Mouse (Mus musculus): ENCODE results near the gene Pon3. TPM values are rescaled to one million over a fixed set of nuclear protein-coding genes. Genes with fewer than 3 reads are reported as not detected.
"Not testable (repeated sequence)": the region's sequence is repeated elsewhere in the genome, so short reads cannot be mapped to it uniquely, and the experiment has no call there.

Pon3 gene
- polyA plus RNA-seq, 1 experiment from 2014 or later, result 5.2 TPM

DNA sequence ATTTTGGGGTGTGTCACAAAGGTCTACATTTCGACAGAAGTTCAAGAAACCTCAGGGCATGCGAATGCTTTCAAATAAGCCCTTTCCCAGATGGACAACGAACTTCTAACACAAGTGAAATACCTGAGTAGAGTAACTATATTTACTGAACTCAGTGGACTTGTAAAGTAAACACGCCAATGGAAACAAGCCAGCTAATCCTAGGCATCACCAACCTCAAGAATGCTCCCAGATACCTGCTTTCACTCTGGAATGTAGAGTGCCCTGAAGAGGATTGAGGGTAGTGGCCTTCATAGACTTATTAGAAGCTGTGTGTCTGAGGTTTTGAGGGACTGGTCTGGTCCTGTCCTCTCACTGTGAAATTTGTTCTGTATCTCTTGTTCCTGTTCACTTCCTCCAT is 18.6 kb downstream of the Pon3 start:
- H3K4me3 ChIP-seq, result no peak overlapping the region
- no peaks in the 10 kb centered on the region for H3K9me3 ChIP-seq
- H3K9ac ChIP-seq, result no peak overlapping the region
- no peak overlapping the region for H3K27ac ChIP-seq (replicated peaks)
- no peaks in the 10 kb centered on the region for H3K27me3 ChIP-seq
- H3K4me2 ChIP-seq, result no peak overlapping the region
- 91% methylated on average over 4 of the region's 4 CpGs for WGBS
- no peaks in the 10 kb centered on the region for H3K4me1 ChIP-seq (replicated peaks)
- ATAC-seq (ENCODE audit: low FRiP score, low read depth), result no peak
- H3K36me3 ChIP-seq, result no peaks in the 10 kb centered on the region

DNA sequence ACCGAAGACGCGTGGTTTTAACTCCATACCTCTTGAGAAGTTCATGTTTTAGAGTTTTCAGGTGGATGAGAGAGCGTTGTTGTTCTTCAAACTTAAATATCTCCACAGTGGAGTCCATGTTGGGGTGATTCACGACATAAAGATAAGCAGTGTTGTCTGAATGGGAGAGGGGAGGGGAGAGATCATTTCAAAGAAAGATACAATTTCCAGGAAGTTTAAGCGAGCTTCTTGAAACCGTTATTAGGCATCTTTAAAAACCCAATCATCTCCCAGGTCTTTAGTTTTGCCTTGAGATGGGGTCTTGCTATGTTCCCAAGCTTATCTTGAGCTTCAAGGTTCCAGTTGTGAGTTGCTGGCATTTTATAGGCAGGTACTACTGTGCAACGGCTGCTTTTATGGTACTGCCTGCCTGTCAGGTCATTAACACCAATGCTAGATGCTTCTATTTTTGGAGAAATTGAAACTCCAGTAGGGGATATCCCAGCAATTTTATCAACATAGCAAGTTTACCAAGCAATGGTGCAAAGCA is 19.2 kb downstream of the Pon3 start:
- no peaks in the 10 kb centered on the region for H3K9me3 ChIP-seq
- no peaks in the 10 kb centered on the region for H3K4me1 ChIP-seq (replicated peaks)
- no peak overlapping the region for H3K4me3 ChIP-seq
- no peaks in the 10 kb centered on the region for H3K36me3 ChIP-seq
- no peaks in the 10 kb centered on the region for H3K27me3 ChIP-seq
- WGBS, result 91% methylated on average over 8 of the region's 8 CpGs
- no peak overlapping the region for H3K4me2 ChIP-seq
- ATAC-seq (ENCODE audit: low FRiP score, low read depth), result no peak
- no peak overlapping the region for H3K9ac ChIP-seq
- H3K27ac ChIP-seq (replicated peaks), result no peak overlapping the region

DNA sequence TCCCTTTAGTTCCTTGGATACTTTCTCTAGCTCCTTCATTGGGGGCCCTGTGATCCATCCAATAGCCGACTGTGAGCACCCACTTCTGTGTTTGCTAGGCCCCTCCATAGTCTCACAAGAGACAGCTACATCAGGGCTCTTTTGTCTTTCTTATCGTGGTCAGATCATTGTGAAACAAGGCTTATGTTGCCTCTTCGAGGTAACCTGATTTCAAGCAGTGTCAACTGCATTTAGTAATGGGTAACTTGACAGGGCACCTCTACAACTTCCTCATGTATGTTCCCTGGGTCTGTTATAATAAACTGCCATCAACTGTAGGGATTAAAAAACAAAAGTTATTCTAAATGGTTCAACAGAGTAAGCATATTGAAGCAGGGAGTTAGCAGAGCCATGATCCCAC is 21.5 kb downstream of the Pon3 start:
- no peaks in the 10 kb centered on the region for H3K4me1 ChIP-seq (replicated peaks)
- whole genome bisulfite sequencing, result 75% methylated on average over 3 of the region's 3 CpGs
- no peak overlapping the region for H3K4me3 ChIP-seq
- H3K36me3 ChIP-seq, result no peaks in the 10 kb centered on the region
- H3K9me3 ChIP-seq, result no peaks in the 10 kb centered on the region
- H3K4me2 ChIP-seq, result no peak overlapping the region
- no peak overlapping the region for H3K9ac ChIP-seq
- H3K27me3 ChIP-seq, result no peaks in the 10 kb centered on the region
- no peak overlapping the region for H3K27ac ChIP-seq (replicated peaks)
- no peak for ATAC-seq (ENCODE audit: low FRiP score, low read depth)

DNA sequence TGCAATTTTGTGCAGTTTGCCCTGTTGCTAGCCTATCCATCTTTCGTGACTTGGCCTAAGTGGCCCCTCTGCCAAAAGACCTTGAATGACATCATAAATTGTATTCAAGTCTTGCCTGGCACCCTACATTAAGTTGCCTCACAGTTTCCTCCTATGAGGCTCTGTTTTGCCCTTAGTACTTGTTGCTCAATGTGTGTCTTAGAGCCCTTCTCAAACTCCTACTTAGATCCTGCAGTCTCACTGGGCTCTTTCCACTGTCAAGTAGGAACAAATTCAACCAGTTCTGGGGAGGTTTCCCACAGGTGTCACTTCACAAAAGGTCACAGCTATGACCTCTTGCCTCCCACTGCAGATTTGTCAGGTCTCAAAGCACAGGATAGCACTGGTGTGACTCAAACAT is 22.3 kb downstream of the Pon3 start:
- Histone ChIP-seq H3K4me3 (no peak overlapping the region), H3K9me3 (no peaks in the 10 kb centered on the region), H3K27me3 (no peaks in the 10 kb centered on the region), H3K9ac (no peak overlapping the region), H3K4me1 (replicated peaks) (no peaks in the 10 kb centered on the region), H3K27ac (replicated peaks) (no peak overlapping the region), H3K4me2 (no peak overlapping the region), H3K36me3 (no peaks in the 10 kb centered on the region)
- ATAC-seq (ENCODE audit: low FRiP score, low read depth), result no peak
- 96% methylated on average over 1 of the region's 1 CpGs for WGBS

DNA sequence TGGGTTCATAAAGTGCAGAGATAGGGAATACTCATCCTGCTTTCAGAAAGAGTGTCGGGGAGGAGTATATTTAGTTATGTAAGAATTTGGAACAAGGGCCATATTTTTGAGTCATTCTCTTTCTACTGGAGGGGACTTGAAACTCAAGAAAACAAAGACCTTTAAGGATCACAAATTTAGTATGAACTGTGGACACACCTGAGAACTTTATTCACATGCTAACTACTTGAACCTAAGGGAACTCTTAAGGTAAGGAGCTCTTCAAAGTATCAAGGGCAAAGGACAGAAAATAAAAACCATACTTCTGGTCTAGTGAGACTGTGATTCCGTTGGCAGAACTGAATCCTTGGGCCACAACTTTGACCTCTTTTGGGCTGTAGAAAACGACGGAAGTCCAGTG is 24.1 kb downstream of the Pon3 start:
- ATAC-seq (ENCODE audit: low FRiP score, low read depth), result no peak
- Histone ChIP-seq H3K4me1 (replicated peaks) (no peaks in the 10 kb centered on the region), H3K36me3 (no peaks in the 10 kb centered on the region), H3K4me3 (no peak overlapping the region), H3K27me3 (no peaks in the 10 kb centered on the region), H3K4me2 (no peak overlapping the region), H3K9me3 (no peaks in the 10 kb centered on the region), H3K27ac (replicated peaks) (no peak overlapping the region), H3K9ac (no peak overlapping the region)
- 95% methylated on average over 4 of the region's 4 CpGs for WGBS

DNA sequence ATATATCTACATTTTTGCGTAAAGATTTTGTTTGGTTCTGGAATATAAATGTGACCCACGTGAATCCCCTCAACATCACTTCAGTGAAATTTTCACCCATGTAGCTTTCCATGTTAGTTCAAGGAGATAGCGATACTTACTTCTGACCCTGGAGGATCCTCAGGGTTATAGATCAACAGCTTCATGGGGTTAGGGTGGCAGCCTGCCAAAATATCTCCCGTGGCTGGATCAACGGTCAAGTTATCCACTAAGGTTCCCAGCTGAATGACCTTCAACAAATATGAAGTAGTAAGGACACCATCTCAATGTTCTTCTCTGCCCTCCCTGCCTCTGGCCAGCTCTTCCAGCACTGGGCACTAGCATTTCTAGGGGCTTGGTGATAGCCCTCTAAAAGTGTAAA is 25.8 kb downstream of the Pon3 start:
- H3K4me2 ChIP-seq, result no peak overlapping the region
- H3K4me3 ChIP-seq, result no peak overlapping the region
- H3K9ac ChIP-seq, result no peak overlapping the region
- no peaks in the 10 kb centered on the region for H3K27me3 ChIP-seq
- H3K27ac ChIP-seq (replicated peaks), result no peak overlapping the region
- no peaks in the 10 kb centered on the region for H3K36me3 ChIP-seq
- 86% methylated on average over 5 of the region's 5 CpGs for WGBS
- ATAC-seq (ENCODE audit: low FRiP score, low read depth), result no peak
- no peaks in the 10 kb centered on the region for H3K4me1 ChIP-seq (replicated peaks)
- H3K9me3 ChIP-seq, result no peaks in the 10 kb centered on the region

DNA sequence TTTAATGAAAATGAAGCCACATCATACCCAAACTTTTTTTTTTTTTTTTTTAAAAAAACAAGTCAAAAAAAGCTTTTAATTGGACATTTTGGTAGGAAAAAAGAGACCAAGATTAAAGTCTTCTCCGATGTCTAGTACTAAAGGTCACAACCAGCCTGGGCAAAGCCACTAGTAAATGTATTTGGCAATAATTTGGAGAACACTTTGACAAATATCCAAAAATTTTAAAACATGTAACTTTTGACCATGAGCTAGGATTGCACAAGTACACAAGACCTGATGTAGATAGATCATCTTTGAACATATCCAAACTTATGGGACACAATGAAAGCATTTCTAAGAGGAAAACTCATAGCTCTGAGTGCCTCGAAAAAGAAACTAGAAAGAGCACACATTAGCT is 32.5 kb downstream of the Pon3 start:
- H3K9ac ChIP-seq; H3K4me3 ChIP-seq; H3K4me2 ChIP-seq; ATAC-seq (ENCODE audit: low FRiP score, low read depth); H3K27me3 ChIP-seq; H3K27ac ChIP-seq (replicated peaks); H3K4me1 ChIP-seq (replicated peaks); H3K36me3 ChIP-seq; H3K9me3 ChIP-seq: not testable (repeated sequence)
- 89% methylated on average over 2 of the region's 2 CpGs for WGBS

DNA sequence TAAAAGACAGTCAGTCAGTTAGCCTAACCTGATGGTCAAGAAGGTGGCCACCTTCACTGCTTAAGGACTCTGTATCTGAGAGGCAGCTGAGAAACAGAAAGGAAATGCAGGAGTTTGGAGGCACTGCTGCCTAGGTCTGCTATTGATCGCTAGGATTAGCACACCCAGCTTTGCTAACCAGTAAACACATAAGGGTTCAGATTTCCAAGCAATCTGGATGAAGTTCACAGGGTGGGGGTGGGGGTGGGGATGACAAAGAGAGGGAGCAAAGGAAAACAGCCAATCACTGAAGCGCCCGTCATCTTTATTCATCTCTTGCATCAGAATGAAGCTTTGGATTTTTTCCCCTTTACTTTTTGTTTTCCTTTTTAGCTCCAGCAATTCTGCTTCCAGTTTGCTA is 34.0 kb downstream of the Pon3 start:
- whole genome bisulfite sequencing, result 85% methylated on average over 3 of the region's 3 CpGs
- no peak for ATAC-seq (ENCODE audit: low FRiP score, low read depth)

DNA sequence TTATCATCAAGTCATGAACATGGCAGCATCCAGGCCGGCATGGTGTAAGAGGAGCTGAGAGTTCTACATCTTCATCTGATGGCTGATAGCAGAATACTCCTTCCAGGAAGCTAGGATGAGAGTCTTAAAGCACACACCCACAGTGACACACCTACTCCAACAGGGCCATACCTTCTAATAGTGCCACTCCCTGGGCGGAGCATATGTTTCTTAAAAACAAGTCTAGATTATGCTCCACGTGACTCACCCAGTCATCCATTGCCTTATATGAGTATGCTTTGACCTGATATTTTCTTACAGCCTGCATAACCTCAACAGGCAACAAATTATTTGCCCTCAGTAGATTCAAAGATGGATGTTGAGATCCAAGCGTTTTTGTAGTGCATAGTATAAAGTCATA is 37.9 kb downstream of the Pon3 start:
- Histone ChIP-seq H3K27ac (replicated peaks) (no peak overlapping the region), H3K9ac (no peak overlapping the region), H3K4me1 (replicated peaks) (no peaks in the 10 kb centered on the region), H3K9me3 (no peaks in the 10 kb centered on the region), H3K4me3 (no peak overlapping the region), H3K27me3 (no peaks in the 10 kb centered on the region), H3K4me2 (no peak overlapping the region), H3K36me3 (no peaks in the 10 kb centered on the region)
- 94% methylated on average over 4 of the region's 4 CpGs for WGBS
- ATAC-seq (ENCODE audit: low FRiP score, low read depth), result no peak

More for the DNA sequence above, 34.0 kb downstream of the Pon3 start:
- Histone ChIP-seq H3K4me2 (no peak overlapping the region), H3K27me3 (no peaks in the 10 kb centered on the region), H3K4me1 (replicated peaks) (no peaks in the 10 kb centered on the region), H3K9ac (no peak overlapping the region), H3K9me3 (no peaks in the 10 kb centered on the region), H3K27ac (replicated peaks) (no peak overlapping the region), H3K36me3 (no peaks in the 10 kb centered on the region), H3K4me3 (no peak overlapping the region)

DNA sequence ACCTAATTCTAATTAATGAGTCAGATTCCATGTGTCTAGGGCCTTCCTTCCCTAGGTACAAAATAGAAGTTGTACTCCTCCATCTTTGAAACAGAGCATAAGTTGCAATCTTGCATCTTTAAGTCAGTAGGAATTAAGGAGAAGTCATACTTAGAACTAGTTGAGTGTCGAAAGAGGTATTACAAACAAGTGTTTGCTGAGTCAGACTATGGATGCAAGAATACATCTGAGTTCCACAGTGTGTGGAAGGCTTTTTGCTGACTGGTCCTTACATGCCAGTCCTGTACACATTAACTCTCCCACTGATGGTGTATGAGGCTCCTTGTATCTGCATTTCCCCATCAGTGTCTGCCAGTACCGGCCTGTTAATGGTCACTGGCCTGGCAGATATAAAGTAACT is 48.3 kb downstream of the Pon3 start:
- Histone ChIP-seq H3K4me3 (no peak overlapping the region), H3K4me2 (no peak overlapping the region), H3K36me3 (no peaks in the 10 kb centered on the region), H3K27me3 (no peaks in the 10 kb centered on the region), H3K9me3 (no peaks in the 10 kb centered on the region), H3K27ac (replicated peaks) (no peak overlapping the region), H3K9ac (no peak overlapping the region), H3K4me1 (replicated peaks) (no peaks in the 10 kb centered on the region)
- ATAC-seq (ENCODE audit: low FRiP score, low read depth), result no peak
- WGBS, result 90% methylated on average over 2 of the region's 2 CpGs

DNA sequence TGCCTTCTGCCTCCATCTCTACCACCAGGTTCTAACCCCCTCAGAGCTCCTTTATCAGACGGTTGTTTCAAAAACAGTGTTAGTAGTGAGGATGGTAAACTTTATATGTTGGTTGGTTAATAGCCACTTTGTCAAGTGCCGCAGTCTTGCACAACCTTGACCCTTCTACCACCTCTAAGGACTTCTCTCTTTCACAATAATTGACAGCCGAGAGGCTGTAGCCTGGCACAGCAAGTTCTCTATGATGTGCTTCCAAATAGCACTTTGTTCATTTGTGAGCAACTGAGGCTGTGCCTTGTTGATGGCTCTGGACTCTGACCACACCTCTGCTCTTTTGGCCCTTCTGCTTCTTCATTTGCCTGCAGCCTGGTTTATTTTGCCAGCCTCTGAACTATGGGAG is 56.2 kb downstream of the Pon3 start:
- Histone ChIP-seq H3K9ac (no peak overlapping the region), H3K27me3 (no peaks in the 10 kb centered on the region), H3K4me1 (replicated peaks) (no peaks in the 10 kb centered on the region), H3K27ac (replicated peaks) (no peak overlapping the region), H3K4me2 (no peak overlapping the region), H3K4me3 (no peak overlapping the region), H3K36me3 (no peaks in the 10 kb centered on the region), H3K9me3 (no peaks in the 10 kb centered on the region)
- 87% methylated on average over 3 of the region's 3 CpGs for WGBS
- ATAC-seq (ENCODE audit: low FRiP score, low read depth), result no peak

DNA sequence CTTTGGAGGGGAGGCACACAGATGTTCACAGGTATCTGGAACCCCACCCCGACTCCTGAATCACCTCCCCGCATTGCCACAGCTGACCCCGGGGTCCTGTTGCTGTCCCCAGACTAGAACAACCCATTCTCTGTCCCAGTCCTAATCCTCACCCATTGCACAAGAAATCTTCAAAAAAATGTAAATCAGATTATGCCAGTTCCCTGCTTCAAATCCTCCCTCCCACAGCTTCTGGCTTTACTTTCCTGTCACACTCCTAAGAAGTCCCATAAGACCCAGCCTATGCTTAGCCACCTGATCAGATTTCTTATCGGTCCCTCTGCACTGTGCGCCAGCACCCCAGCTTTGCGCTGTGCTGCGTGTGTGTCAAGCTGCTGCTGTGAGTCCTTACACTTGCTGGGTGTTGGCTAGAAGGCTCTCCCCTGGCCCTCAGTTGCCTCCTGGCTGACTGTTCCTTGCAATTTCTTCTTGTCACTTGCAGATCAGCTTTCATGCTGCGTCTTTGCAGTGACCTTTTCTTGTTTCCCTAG is 56.6 kb downstream of the Pon3 start:
- H3K27me3 ChIP-seq, result no peaks in the 10 kb centered on the region
- H3K27ac ChIP-seq (replicated peaks), result no peak overlapping the region
- no peaks in the 10 kb centered on the region for H3K36me3 ChIP-seq
- no peak overlapping the region for H3K9ac ChIP-seq
- H3K9me3 ChIP-seq, result no peaks in the 10 kb centered on the region
- no peak overlapping the region for H3K4me2 ChIP-seq
- H3K4me1 ChIP-seq (replicated peaks), result no peaks in the 10 kb centered on the region
- WGBS, result 90% methylated on average over 8 of the region's 8 CpGs
- ATAC-seq (ENCODE audit: low FRiP score, low read depth), result no peak
- no peak overlapping the region for H3K4me3 ChIP-seq

DNA sequence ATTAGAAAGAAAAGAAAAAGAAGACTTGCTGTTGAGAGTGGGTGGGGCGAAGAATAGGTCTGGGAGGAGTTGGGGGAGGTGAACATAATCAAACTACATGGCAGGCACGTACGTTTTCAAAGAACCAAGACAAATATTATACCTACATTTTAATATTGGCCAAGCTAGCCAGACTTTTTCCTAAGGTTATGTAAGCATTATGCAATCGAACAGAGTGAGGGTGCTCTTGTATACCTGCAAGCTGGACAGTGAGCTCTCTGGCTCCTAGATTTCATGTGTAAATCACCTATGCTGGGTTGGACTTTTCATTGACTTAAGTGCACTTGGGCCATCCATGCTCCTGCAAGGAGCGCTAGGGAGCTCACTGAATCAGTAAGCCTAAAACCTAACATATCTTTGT is 57.5 kb downstream of the Pon3 start:
- Histone ChIP-seq H3K4me2 (no peak overlapping the region), H3K9me3 (no peaks in the 10 kb centered on the region), H3K36me3 (no peaks in the 10 kb centered on the region), H3K9ac (no peak overlapping the region), H3K4me3 (no peak overlapping the region), H3K27ac (replicated peaks) (no peak overlapping the region), H3K27me3 (no peaks in the 10 kb centered on the region), H3K4me1 (replicated peaks) (no peaks in the 10 kb centered on the region)
- ATAC-seq (ENCODE audit: low FRiP score, low read depth), result no peak
- 96% methylated on average over 5 of the region's 5 CpGs for WGBS

Measured in hindbrain, embryonic 15.5 days (tissue).